Mouse (Mus musculus) heart, adult 18-20 months (tissue): ENCODE measurements around the gene Tut1. TPM values are rescaled to one million over a fixed set of nuclear protein-coding genes. Genes with fewer than 3 reads are reported as not detected.

Source experiments
- DNase-seq, 2 experiments: peaks; one replicate each; pipeline ENCODE4 v3.0.0; 2021 to 2022; ENCODE audit warnings: mixed read lengths in 1 of 2
- total RNA-seq, 2 experiments: library from RNA; stranded (reverse); gene quantifications; 2 replicates each; pipeline ENCODE4 v1.2.3; 2021

Tut1 gene
- total RNA-seq, 2 experiments from 2014 or later: 8.2 to 9.5 TPM

DNA sequence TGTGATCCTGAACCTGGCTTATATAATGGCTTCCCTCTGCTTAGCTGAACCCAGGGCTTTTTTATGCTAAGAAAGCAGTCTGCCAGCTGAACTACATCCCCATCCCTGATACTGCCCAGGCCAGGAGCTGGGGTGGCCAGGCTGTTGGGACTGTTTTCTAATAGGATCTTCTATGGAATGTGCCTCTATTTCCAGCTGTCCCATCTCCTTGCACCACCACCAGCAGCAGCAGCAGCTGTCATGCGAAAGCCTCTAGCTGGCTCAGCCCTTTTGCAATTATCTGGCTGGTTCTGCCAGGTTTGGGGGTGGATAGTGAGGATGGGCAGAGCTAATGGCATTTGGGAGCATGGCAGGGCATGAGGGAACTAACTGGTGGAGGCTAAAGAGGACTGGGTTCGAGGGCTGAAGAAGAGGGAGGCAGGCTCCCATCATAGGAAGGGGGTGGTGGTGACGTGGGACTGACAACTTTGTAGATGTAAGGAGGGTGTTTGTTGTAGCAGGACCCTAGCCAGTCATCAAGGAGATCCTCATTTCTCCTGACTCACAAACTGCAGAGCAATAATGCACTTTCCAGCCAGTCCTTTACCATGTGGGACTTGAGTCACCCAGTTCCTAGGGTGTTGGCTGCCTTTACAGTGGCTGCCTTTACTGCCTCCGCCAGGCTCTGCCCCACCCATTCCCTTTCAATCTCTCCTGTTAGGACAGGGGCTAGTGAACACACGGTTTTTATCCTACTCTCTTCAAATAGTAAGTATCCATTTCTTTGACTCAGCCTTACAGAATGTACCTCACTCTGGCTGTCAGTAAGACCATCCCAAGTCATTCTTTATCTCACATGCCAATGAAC, 28.9 kb downstream of the Tut1 start:
- DNase-seq: no peak

DNA sequence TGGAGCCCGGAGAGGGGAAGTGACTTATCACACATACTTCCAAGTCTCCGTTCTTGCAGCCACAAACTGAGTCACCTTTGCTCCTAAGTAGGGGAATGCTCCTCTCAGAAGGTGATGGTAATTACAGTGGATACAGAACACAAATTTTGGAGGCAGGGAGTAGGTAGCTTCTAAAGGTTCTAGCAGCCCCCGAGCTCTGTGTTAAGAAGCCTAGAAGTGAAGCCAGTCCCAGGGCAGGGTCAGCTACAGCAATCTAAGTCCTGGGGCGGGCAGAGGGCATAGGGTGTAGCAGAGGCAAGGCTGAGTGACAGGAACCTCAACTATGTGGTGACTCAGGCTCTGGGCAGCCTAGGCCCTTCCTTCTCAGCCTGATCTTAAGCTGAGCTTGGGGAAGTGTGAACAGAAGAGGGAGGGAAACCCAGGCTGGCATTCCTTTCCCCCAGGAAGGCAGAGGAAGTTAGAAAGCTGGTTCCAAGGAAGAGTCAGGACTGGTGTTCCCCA, 29.6 kb downstream of the Tut1 start:
- peak; percentile 44 to 75 for DNase-seq

- peak; percentile 75 to 91 for DNase-seq
Observed at GRCm38 (mm10) chr19:8984255-8984868, 30.7 kb downstream of the Tut1 start.

- no peak for DNase-seq
Observed at GRCm38 (mm10) chr19:8985891-8986290, 32.2 kb downstream of the Tut1 start.

GRCm38 (mm10) chr19:8987816-8988215, 34.2 kb downstream of the Tut1 start:
- DNase-seq: peak; percentile 68 to 74

DNA sequence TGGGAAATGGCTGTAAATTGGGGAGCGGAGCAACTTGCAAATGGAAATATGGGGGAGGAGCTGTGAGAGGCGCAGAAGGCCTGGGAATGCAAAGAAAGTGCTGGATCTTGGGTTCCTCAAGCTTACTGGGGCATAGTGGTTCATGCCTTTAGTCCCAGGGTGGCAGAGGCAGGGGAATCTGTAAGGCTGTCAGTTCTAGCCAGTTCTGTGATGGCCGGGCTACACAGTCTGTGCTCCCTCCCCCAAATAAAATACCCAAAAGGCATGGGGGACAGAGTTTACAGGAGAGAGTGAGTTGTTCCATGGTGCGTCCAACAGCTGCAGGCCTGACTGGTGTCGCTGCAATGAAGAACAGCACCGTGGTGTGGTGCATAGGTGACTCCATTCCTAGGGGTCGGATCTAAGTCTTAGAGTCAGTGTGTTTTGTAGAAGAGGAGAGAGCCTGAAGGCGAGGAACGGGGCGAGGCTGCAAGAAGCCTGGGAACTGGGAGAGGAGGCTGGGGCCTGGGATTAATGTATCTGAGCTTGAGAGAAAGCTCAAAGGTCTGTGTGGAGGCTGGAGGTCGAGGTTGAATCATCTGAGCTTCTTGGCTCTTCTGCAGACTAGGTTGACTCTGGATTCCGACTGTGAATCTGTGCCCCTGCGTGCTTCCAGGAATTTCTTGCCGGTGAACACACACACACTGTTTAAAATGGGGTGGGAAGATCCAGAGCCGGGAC, 34.9 kb downstream of the Tut1 start:
- no peak for DNase-seq

DNA sequence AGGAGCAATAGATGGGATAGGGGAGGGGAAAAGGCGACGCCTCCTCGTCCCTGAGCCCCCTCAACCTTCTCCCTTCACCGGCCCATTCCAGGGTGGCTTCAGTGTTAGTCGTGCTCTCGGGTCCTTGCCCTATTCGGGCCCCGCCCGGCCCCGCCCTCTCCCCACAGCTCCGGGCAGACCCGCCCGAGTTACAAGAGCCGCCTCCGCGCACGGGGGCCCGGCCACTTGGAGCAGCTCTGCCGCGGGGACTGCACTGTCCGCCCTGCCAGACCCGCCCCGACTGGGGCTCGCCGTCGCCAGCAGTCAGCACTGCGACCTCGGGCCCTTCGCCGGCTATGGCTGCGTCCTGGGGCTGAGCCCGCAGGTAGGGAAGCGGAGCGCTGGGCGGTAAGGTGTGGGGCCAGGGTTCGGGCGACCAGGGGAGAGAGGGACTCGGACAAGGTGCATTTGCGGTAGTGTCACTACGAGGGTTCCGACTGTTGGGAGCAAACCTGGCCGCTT, 35.5 kb downstream of the Tut1 start, which contains the start of gene Ahnak:
Gene Ahnak (plus strand): TSS at position 219 of the 501 bp plus-strand sequence.
- DNase-seq: peak; percentile 91 to 93

DNA sequence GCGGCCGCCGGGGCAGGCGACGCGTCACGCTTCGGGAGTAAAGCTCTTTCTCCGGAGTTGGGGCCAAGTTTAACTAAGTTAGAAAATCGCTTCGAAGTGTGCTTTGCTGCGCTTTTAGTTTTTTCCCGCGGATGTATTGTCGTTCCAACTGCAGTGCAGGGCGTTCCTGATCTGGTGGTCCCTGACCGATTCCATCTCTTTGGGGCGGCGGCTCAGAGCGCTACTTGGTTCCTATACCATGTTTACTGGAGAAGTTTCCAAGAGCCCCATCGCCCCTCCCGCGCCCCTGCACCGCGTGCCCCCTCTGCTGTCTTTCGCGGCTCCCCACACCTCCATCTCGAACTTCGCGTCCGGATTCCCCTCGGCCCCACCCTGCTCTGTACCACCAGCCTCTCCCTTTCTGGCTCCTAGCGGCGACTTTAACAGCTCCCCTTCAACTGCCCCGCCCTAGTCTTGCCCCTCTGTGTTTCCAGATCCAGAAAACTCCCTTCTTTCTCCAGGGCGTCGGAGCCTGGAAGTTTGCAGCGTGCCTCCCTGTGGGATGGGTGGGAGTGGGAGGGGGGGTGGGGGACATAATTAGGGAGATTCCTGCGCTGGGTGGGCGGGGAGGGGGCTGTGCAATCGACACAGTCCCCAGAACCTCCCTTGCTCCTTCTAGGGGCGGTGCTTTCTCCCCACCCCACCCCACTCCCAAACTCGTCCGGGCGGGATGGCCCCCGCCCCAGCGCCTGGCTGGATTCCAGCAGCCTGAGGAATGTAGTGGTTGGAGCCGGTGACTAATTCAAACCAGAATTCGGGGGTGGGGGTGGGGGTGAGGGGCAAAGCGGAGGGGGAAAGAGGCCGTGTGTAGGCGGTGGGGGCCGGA, 36.2 kb downstream of the Tut1 start:
- peak; percentile 95 for DNase-seq

GRCm38 (mm10) chr19:8990432-8991102, 36.9 kb downstream of the Tut1 start:
- DNase-seq: no peak

DNA sequence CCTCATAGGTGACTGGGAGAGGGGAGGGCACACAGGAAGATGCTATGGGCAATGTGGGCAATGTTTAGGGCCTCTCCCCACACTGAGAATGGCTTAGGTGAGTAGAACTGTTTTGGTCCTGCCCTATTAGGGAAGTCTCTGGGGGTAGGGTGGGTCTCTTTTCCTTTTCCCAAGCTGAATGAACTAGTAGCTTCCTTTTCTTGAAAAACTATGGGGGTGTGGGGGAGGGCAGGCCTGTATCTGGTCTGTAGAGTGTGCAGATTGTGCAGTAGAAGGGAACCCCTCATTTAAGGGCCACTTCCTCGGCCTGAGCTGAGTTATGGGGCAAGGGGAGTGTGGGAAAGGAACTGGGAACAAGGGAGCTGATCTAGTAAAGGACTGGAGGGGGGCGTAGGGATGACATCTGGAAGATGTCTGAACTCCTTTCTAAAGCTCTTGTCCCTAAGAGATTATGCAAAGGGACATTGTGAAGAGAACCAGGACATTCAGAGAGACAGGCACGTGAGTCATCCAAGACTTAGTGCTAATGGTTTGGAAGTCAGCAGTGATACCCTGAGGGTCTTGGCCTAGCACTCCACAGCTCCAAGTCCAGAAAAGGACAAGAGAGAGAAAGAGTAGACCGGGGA, 37.7 kb downstream of the Tut1 start:
- DNase-seq: peak; percentile 68 to 74

- DNase-seq: peak; percentile 61 to 78
Observed at GRCm38 (mm10) chr19:8991871-8992735, 38.5 kb downstream of the Tut1 start.

- DNase-seq: peak; percentile 96
Observed at GRCm38 (mm10) chr19:8992769-8993624, 39.4 kb downstream of the Tut1 start.

DNA sequence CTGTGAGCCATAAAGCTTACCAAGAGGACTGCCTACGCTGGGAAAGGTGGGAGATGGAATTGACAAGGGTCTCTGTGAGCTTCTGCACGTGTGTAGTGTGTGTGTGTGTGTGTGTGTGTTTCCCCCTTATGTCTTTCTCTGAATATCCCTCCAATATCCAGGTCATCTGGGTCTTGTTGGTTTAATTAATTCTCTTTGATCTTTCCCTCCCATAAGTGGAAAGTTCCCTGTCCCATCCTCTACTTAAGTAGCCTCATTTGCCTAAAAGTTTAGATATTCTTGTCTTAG, 39.9 kb downstream of the Tut1 start:
- no peak for DNase-seq

- no peak for DNase-seq
Observed at GRCm38 (mm10) chr19:8994813-8995607, 41.4 kb downstream of the Tut1 start.

DNA sequence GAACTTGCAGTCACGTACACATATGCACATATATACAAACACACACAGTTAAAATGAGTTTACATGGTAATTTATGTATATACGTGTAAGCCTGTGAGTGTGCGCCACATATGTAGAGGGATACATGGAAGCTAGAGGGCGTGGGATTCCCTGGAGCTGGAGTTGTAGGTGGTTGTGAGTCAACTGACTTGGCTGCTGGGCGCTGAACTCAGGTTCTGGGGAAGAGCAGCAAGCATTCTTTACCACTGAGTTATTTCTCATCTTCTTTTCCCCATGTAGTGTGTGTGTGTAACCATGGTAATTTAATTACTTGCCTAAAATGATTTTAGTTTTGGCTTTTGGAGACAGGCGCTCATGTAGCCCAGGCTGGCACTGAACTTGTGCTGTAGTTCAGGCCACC, 43.0 kb downstream of the Tut1 start:
- no peak for DNase-seq

DNA sequence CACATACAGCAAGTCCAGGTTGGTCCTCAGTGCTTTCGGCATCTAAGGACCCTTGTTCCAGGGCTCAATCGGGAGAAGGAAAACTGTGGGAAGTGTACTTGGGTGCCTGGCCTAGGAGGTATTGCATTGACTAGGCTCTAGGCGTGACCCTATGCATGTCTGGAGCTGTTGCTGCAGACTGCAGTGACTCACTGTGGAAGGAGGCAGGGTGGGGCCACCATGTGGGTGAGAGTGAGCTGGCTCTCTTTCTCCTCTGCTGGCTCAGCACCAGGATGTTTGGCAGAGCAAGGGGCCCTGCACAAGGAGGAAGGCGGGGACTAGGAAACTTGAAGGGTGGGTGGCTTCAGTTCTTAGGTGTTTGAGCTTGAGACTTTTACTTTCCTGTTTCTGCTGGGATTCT, 43.9 kb downstream of the Tut1 start:
- peak; percentile 93 to 96 for DNase-seq

GRCm38 (mm10) chr19:8998546-8998945, 44.9 kb downstream of the Tut1 start:
- DNase-seq: no peak

DNA sequence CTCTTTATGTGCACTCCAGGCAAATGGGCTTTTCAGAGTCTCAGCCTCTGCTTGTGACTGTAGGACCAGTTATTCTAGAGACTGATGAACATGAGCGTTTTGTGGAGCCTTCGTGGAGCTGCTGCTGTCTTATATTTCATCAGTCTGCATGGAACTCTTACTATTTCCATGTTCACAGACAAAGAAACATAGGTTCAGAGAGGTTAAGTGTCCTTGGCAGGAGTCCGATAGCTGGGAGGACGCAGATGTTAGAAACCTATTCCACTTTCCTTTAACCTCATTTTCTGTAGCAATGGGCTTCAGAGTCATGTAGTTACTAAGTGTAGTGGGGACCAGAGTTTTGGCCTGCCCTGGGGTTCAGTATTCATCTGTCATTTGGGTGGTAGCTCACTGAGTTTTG, 45.6 kb downstream of the Tut1 start:
- DNase-seq: no peak
